Mouse (Mus musculus) small intestine, adult 2 months (tissue): ENCODE data around the gene Ago3.

ENCODE experiments used
- CTCF ChIP-seq: fragments of 200-500 bp; IDR thresholded peaks from 2 replicates; pipeline ENCODE4 v1.5.1; 2012; ENCODE audit warnings: low read depth, mild to moderate bottlenecking, control low read depth, inconsistent platforms, low read length, moderate library complexity, mixed read lengths; ENCODE audit not compliant: insufficient replicate concordance, insufficient read length; ENCODE audit errors: extremely low read depth
- POLR2A ChIP-seq: fragments of 200-500 bp; IDR thresholded peaks from 2 replicates; pipeline ENCODE4 v1.6.1; 2012; ENCODE audit warnings: low read depth, mild to moderate bottlenecking, control low read depth, inconsistent platforms, low read length, moderate library complexity

- TF ChIP-seq POLR2A (no peak), CTCF (no peak)
Measured at GRCm38 (mm10) chr4:126309211-126309921, 120.0 kb downstream of the Ago3 start.
